Mouse (Mus musculus) 3T3-L1 (cell line): ENCODE measurements at regions not wholly inside any gene's neighbourhood (a gene's known extent, or its start where the extent isn't known, plus 50 kb on each side); places are given as distances from the start of the nearest gene placed in this dataset.

Experiments
- DNase-seq: peaks from one replicate; pipeline ENCODE4 v3.0.0-alpha.2; 2015; ENCODE audit warnings: low read depth, low spot score

GRCm38 (mm10) chr15:90397691-90398377 lies 173.7 kb downstream of the Alg10b start:
- DNase-seq, result no peak

GRCm38 (mm10) chr15:90400326-90401280 lies 176.5 kb downstream of the Alg10b start:
- DNase-seq, result no peak

- DNase-seq, result no peak
These were observed 196.7 kb downstream of the Alg10b start for GRCm38 (mm10) chr15:90420776-90421175.

- DNase-seq, result no peak
These were observed 198.1 kb downstream of the Alg10b start for GRCm38 (mm10) chr15:90422122-90422614.

GRCm38 (mm10) chr15:90431048-90431447 lies 206.9 kb downstream of the Alg10b start:
- peak; percentile 63 for DNase-seq

- DNase-seq, result peak; percentile 76
These were observed 208.0 kb downstream of the Alg10b start for GRCm38 (mm10) chr15:90432154-90432553.

GRCm38 (mm10) chr15:90435286-90435685 lies 211.2 kb downstream of the Alg10b start:
- peak; percentile 36 for DNase-seq
